Mouse (Mus musculus) frontal cortex, postnatal 14 days (tissue): Measurements from ENCODE around the gene Pisd.
"Not testable (repeated sequence)": the region's sequence is repeated elsewhere in the genome, so short reads cannot be mapped to it uniquely, and the experiment has no call there.

Source experiments
- DNase-seq, 2 experiments: peaks; one replicate each; pipeline ENCODE4 v3.0.0; 2022; ENCODE audit warnings: low spot score in 2 of 2

Gene Pisd

GRCm38 (mm10) chr5:32745705-32746655, 39.5 kb downstream of the Pisd start:
- DNase-seq: peak; percentile 48 to 66

GRCm38 (mm10) chr5:32742149-32742548, 43.3 kb downstream of the Pisd start:
- DNase-seq: peak; percentile 73 to 80

- peak; percentile 46 to 66 for DNase-seq
Observed at GRCm38 (mm10) chr5:32741377-32741776, 44.1 kb downstream of the Pisd start.

GRCm38 (mm10) chr5:32740850-32741249, 44.6 kb downstream of the Pisd start:
- DNase-seq: not testable (repeated sequence)

- DNase-seq: no peak
Observed at GRCm38 (mm10) chr5:32740138-32740537, 45.3 kb downstream of the Pisd start.

GRCm38 (mm10) chr5:32736770-32737169, 48.7 kb downstream of the Pisd start:
- DNase-seq: not testable (repeated sequence)

GRCm38 (mm10) chr5:32735779-32736178, 49.7 kb downstream of the Pisd start:
- DNase-seq: no peak

GRCm38 (mm10) chr5:32733892-32734291, 51.6 kb downstream of the Pisd start:
- not testable (repeated sequence) for DNase-seq

- no peak for DNase-seq
Observed at GRCm38 (mm10) chr5:32728851-32729250, 56.6 kb downstream of the Pisd start.

- DNase-seq: no peak
Observed at GRCm38 (mm10) chr5:32728300-32728699, 57.1 kb downstream of the Pisd start.

GRCm38 (mm10) chr5:32725397-32725796, 60.0 kb downstream of the Pisd start:
- peak in 1 of 2 experiments; percentile 2 for DNase-seq

GRCm38 (mm10) chr5:32723981-32724380, 61.5 kb downstream of the Pisd start:
- no peak for DNase-seq

GRCm38 (mm10) chr5:32722711-32723110, 62.7 kb downstream of the Pisd start:
- DNase-seq: not testable (repeated sequence)

- no peak for DNase-seq
Observed at GRCm38 (mm10) chr5:32722263-32722662, 63.2 kb downstream of the Pisd start.

- no peak for DNase-seq
Observed at GRCm38 (mm10) chr5:32721316-32721715, 64.1 kb downstream of the Pisd start.

- no peak for DNase-seq
Observed at GRCm38 (mm10) chr5:32720416-32720815, 65.0 kb downstream of the Pisd start.

GRCm38 (mm10) chr5:32718916-32719315, 66.5 kb downstream of the Pisd start:
- no peak for DNase-seq

GRCm38 (mm10) chr5:32717726-32718125, 67.7 kb downstream of the Pisd start:
- DNase-seq: no peak

- peak; percentile 87 to 88 for DNase-seq
Observed at GRCm38 (mm10) chr5:32713703-32714467, 71.6 kb downstream of the Pisd start.

- DNase-seq: no peak
Observed at GRCm38 (mm10) chr5:32713042-32713702, 72.3 kb downstream of the Pisd start.

- no peak for DNase-seq
Observed at GRCm38 (mm10) chr5:32712221-32713041, 73.0 kb downstream of the Pisd start.
